Mouse (Mus musculus) ES-Bruce4 (cell line): Measurements from ENCODE around the gene Hmcn2.

Experiments used
- CTCF ChIP-seq: IDR thresholded peaks from one replicate; pipeline ENCODE4 v1.8.1; 2011; ENCODE audit warnings: low read depth, low read length
- EP300 ChIP-seq: IDR thresholded peaks from 2 replicates; pipeline ENCODE4 v1.6.1; 2011; ENCODE audit warnings: low read depth, low read length; ENCODE audit not compliant: insufficient read depth

- no peak for TF ChIP-seq EP300
- TF ChIP-seq CTCF: no peak
These were observed 139.5 kb downstream of the Hmcn2 start for GRCm38 (mm10) chr2:31453559-31454177.
